Mouse (Mus musculus): Measurements from ENCODE around the gene Sfpq. TPM values are rescaled to one million over a fixed set of nuclear protein-coding genes. Genes with fewer than 3 reads are reported as not detected.
A peak's percentile ranks its signal among the peaks of the same experiment; 100 is the strongest.

Sfpq gene
- polyA plus RNA-seq, 1 experiment: 307 TPM

- TF ChIP-seq CTCF (IDR thresholded peaks at IDR 0.05; ENCODE audit: borderline replicate concordance, extremely low read depth, insufficient read depth, insufficient read length): peak; percentile 4; the same call in 1 of the 2 replicates
- peak; percentile 93 for TF ChIP-seq POLR2A (IDR thresholded peaks at IDR 0.05; ENCODE audit: borderline replicate concordance, extremely low read depth, insufficient read depth, insufficient read length, poor library complexity, severe bottlenecking)
- peak; percentile 99 for DNase-seq (ENCODE audit: low read depth)
Measured at GRCm38 (mm10) chr4:127076875-127077548, 55.9 kb downstream of the Sfpq start, which contains the start of gene Zmym6. Gene Zmym6 (plus strand): TSS chr4:127077383.

- TF ChIP-seq POLR2A (IDR thresholded peaks at IDR 0.05; ENCODE audit: borderline replicate concordance, extremely low read depth, insufficient read depth, insufficient read length, poor library complexity, severe bottlenecking): no peak
- TF ChIP-seq CTCF (IDR thresholded peaks at IDR 0.05; ENCODE audit: borderline replicate concordance, extremely low read depth, insufficient read depth, insufficient read length): no peak
Measured at GRCm38 (mm10) chr4:127080806-127081205, 59.7 kb downstream of the Sfpq start.

DNA sequence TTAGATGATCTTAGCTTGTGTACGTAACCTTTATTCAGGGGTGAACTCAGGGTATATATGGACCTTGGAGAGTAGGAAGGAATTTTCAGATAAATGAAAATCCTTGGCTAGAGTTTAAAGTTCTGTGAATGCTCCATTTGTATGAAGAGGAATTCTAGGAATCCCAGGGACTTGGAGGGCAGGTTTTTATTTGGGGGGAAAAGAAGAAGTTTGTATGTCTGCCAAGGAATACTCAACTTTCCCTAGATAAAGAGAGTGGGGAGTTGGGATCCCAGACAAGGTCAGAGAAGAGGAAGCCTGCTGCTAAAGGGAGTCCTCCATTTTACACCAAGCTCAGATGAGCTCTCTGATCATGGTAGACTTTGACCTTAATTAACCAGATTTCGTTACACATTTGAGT lies 62.0 kb downstream of the Sfpq start:
- TF ChIP-seq CTCF (IDR thresholded peaks at IDR 0.05; ENCODE audit: borderline replicate concordance, extremely low read depth, insufficient read depth, insufficient read length): no peak
- no peak for TF ChIP-seq POLR2A (IDR thresholded peaks at IDR 0.05; ENCODE audit: borderline replicate concordance, extremely low read depth, insufficient read depth, insufficient read length, poor library complexity, severe bottlenecking)
- DNase-seq (ENCODE audit: low read depth): no peak

More at GRCm38 (mm10) chr4:127080806-127081205, 59.7 kb downstream of the Sfpq start:
- no peak for DNase-seq (ENCODE audit: low read depth)

DNA sequence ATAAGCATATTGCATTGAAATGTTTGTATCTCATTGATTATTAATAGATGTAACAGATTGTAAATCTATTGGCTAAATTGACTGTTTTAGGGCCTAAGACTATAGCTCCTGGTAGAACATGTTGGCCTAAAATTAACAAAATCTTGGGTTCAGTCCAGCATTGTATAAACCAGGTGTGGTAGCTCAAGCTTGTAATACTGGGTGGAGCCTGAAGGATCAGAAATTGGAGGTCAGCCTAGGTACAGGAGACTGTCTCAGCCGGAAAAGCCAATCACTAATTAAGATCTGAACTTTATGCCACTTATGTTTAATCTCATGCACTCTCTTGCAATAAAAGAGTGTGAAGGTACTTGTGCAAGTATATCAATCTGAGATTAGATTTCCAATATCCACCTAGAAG lies 64.6 kb downstream of the Sfpq start:
- TF ChIP-seq CTCF (IDR thresholded peaks at IDR 0.05; ENCODE audit: borderline replicate concordance, extremely low read depth, insufficient read depth, insufficient read length) (no peak), POLR2A (IDR thresholded peaks at IDR 0.05; ENCODE audit: borderline replicate concordance, extremely low read depth, insufficient read depth, insufficient read length, poor library complexity, severe bottlenecking) (no peak)
- DNase-seq (ENCODE audit: low read depth): no peak

Other genes starting within 250 kb of the Sfpq start
- gene Zmym4, start 53.2 kb upstream of the Sfpq start, polyA plus RNA-seq (2012; rRNA removed): 31.9 and 44.6 TPM in 2 replicates
- 10.9 and 13.6 TPM in 2 replicates for gene Zmym1, start 39.8 kb downstream of the Sfpq start, polyA plus RNA-seq (2012; rRNA removed)
- gene Zmym6, start 56.1 kb downstream of the Sfpq start, polyA plus RNA-seq (2012; rRNA removed): 39.0 and 43.5 TPM in 2 replicates
- 15.9 and 23.1 TPM in 2 replicates for gene Tmem35b, start 102.4 kb downstream of the Sfpq start, polyA plus RNA-seq (2012; rRNA removed)
- 27.0 and 42.7 TPM in 2 replicates for gene Dlgap3, start 147.9 kb downstream of the Sfpq start, polyA plus RNA-seq (2012; rRNA removed)
- 31.6 and 37.0 TPM in 2 replicates for gene Smim12, start 222.5 kb downstream of the Sfpq start, polyA plus RNA-seq (2012; rRNA removed)